Mouse (Mus musculus) MEL (cell line): ENCODE measurements around the gene Ckap2l.

ENCODE experiments used
- BHLHE40 ChIP-seq: IDR thresholded peaks from 2 replicates; pipeline ENCODE4 v1.6.1; 2012; ENCODE audit warnings: low read depth, mild to moderate bottlenecking, inconsistent platforms, low read length, improper control_type of control experiment, borderline replicate concordance
- CHD1 ChIP-seq: IDR thresholded peaks from 2 replicates; pipeline ENCODE4 v1.6.1; 2012; ENCODE audit warnings: low read depth, mild to moderate bottlenecking, inconsistent platforms, low read length, improper control_type of control experiment
- CTCF ChIP-seq, 3 experiments: IDR thresholded peaks in 2 of 3; conservative IDR thresholded peaks in 1 of 3; 2 replicates each; pipeline ENCODE4 v1.5.1; 2011 to 2012; ENCODE audit warnings: low read length in 3 of 3, low read depth in 2 of 3, mild to moderate bottlenecking in 2 of 3, improper control_type of control experiment in 1 of 3, inconsistent platforms in 1 of 3, mixed read lengths in 1 of 3, moderate library complexity in 1 of 3; ENCODE audit not compliant: control insufficient read depth in 1 of 3, insufficient read depth in 1 of 3, poor library complexity in 1 of 3, severe bottlenecking in 1 of 3
- EP300 ChIP-seq, 2 experiments: IDR thresholded peaks; 2 replicates each; pipeline ENCODE4 v1.6.1; 2011; ENCODE audit warnings: improper control_type of control experiment in 2 of 2, low read length in 2 of 2, low read depth in 1 of 2, mild to moderate bottlenecking in 1 of 2
- MEF2A ChIP-seq: IDR thresholded peaks from 2 replicates; pipeline ENCODE4 v1.6.1; 2014; ENCODE audit warnings: low read depth, mild to moderate bottlenecking, inconsistent platforms, low read length, improper control_type of control experiment; ENCODE audit not compliant: poor library complexity, insufficient replicate concordance, severe bottlenecking; ENCODE audit errors: extremely low read depth
- MYC ChIP-seq: IDR thresholded peaks from 2 replicates; pipeline ENCODE4 v1.6.1; 2011; ENCODE audit warnings: low read depth, mild to moderate bottlenecking, low read length, improper control_type of control experiment, moderate library complexity
- POLR2A ChIP-seq, 2 experiments: IDR thresholded peaks; 2 replicates each; pipeline ENCODE4 v1.6.1; 2011 to 2012; ENCODE audit warnings: low read length in 2 of 2, mild to moderate bottlenecking in 2 of 2, control low read depth in 1 of 2, improper control_type of control experiment in 1 of 2, low read depth in 1 of 2, moderate library complexity in 1 of 2; ENCODE audit not compliant: control insufficient read depth in 1 of 2, insufficient read depth in 1 of 2, poor library complexity in 1 of 2
- POLR2AphosphoS5 ChIP-seq: IDR thresholded peaks from 2 replicates; pipeline ENCODE4 v1.6.1; 2012; ENCODE audit warnings: low read depth, borderline replicate concordance, mild to moderate bottlenecking, inconsistent platforms, low read length, moderate library complexity, mixed read lengths
- USF1 ChIP-seq: IDR thresholded peaks from 2 replicates; pipeline ENCODE4 v1.6.1; 2014; ENCODE audit warnings: low read depth, mild to moderate bottlenecking, inconsistent platforms, low read length, improper control_type of control experiment, moderate library complexity
- USF2 ChIP-seq, 2 experiments: IDR thresholded peaks; 2 replicates each; pipeline ENCODE4 v1.6.1; 2011 to 2012; ENCODE audit warnings: improper control_type of control experiment in 2 of 2, low read length in 2 of 2, borderline replicate concordance in 1 of 2, inconsistent platforms in 1 of 2, low read depth in 1 of 2, mild to moderate bottlenecking in 1 of 2; ENCODE audit not compliant: insufficient read depth in 1 of 2
- ZC3H11A ChIP-seq: IDR thresholded peaks from 2 replicates; pipeline ENCODE4 v1.6.1; 2012; ENCODE audit warnings: low read depth, mild to moderate bottlenecking, inconsistent platforms, low read length, improper control_type of control experiment
- ZMIZ1 ChIP-seq: IDR thresholded peaks from 2 replicates; pipeline ENCODE4 v1.6.1; 2012; ENCODE audit warnings: low read depth, mild to moderate bottlenecking, inconsistent platforms, low read length, improper control_type of control experiment, moderate library complexity

DNA sequence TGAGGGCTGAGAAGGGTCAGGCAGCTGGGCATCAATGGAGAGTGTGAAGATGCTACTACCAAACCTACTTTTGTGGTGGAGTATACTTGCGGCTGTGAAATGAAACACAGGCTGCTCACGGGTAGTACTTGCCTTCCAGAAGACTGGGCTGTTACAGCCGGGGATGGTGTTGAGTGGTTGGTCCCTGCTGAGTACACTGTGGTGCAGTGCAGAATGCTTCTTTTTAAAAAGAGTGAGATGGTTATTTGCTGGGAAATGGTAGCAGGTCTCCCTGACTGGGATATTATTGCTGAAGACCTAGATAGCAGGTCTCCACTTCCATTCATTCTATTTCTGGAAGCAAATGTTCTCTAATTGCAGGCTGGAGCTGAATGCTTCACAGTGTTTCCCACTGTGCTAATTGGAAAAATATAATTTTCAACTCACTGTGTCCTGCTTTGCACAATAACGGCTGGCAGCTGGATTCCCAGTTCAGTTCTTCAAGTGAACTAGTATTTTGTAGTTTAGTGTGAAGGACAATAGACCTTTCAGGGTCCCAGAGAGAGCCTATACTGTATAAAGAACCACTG, 78.4 kb downstream of the Ckap2l start:
- TF ChIP-seq ZMIZ1 (no peak), CTCF (IDR thresholded peaks at IDR 0.05 in 2 of 3, conservative IDR thresholded peaks at IDR 0.05 in 1 of 3; ENCODE audit: control insufficient read depth in 1 of 3, insufficient read depth in 1 of 3, low read depth in 2 of 3, low read length in 3 of 3, poor library complexity in 1 of 3, severe bottlenecking in 1 of 3) (no peak), MEF2A (no peak), CHD1 (no peak), POLR2A (IDR thresholded peaks at IDR 0.05; ENCODE audit: control insufficient read depth in 1 of 2, insufficient read depth in 1 of 2, low read depth in 1 of 2, low read length in 2 of 2, poor library complexity in 1 of 2) (no peak), USF1 (no peak), EP300 (IDR thresholded peaks at IDR 0.05; ENCODE audit: low read depth in 1 of 2, low read length in 2 of 2) (no peak), POLR2AphosphoS5 (no peak), USF2 (IDR thresholded peaks at IDR 0.05; ENCODE audit: borderline replicate concordance in 1 of 2, insufficient read depth in 1 of 2, low read depth in 1 of 2, low read length in 2 of 2) (no peak), ZC3H11A (no peak), BHLHE40 (no peak), MYC (no peak)
